Mouse (Mus musculus) embryonic facial prominence, embryonic 13.5 days (tissue): ENCODE data around the gene Galntl6. TPM values are rescaled to one million over a fixed set of nuclear protein-coding genes. Genes with fewer than 3 reads are reported as not detected.
A peak's percentile ranks its signal among the peaks of the same experiment; 100 is the strongest.

Experiments used
- ATAC-seq: fragments of 200-750 bp; cut with Nextera tagmentation; 2 replicates; pipeline ENCODE4 v1.8.0; 2017; ENCODE audit warnings: low read depth; ENCODE audit not compliant: insufficient number of reproducible peaks, insufficient read depth, low FRiP score, low TSS enrichment
- H3K27ac ChIP-seq: fragments of 300-500 bp; sonication (generic); 2 replicates; pipeline ENCODE4 v1.5.1; 2015; ENCODE audit warnings: moderate library complexity, mild to moderate bottlenecking, inconsistent platforms
- H3K27me3 ChIP-seq: fragments of 300-500 bp; sonication (generic); 2 replicates; pipeline ENCODE4 v1.6.1; 2015; ENCODE audit warnings: mild to moderate bottlenecking, inconsistent platforms
- H3K36me3 ChIP-seq: fragments of 300-500 bp; sonication (generic); 2 replicates; pipeline ENCODE4 v1.6.1; 2015; ENCODE audit warnings: mild to moderate bottlenecking, inconsistent platforms
- H3K4me1 ChIP-seq: fragments of 300-500 bp; sonication (generic); 2 replicates; pipeline ENCODE4 v1.6.1; 2015; ENCODE audit warnings: inconsistent platforms
- H3K4me2 ChIP-seq: fragments of 300-500 bp; sonication (generic); 2 replicates; pipeline ENCODE4 v1.6.1; 2015; ENCODE audit warnings: moderate library complexity, mild to moderate bottlenecking, inconsistent platforms
- H3K4me3 ChIP-seq: fragments of 300-500 bp; sonication (generic); 2 replicates; pipeline ENCODE4 v1.5.1; 2015; ENCODE audit warnings: mild to moderate bottlenecking, inconsistent platforms
- H3K9ac ChIP-seq: fragments of 300-500 bp; sonication (generic); 2 replicates; pipeline ENCODE4 v1.6.1; 2015; ENCODE audit warnings: mild to moderate bottlenecking, inconsistent platforms
- H3K9me3 ChIP-seq: fragments of 300-500 bp; sonication (generic); 2 replicates; pipeline ENCODE4 v1.6.1; 2016; ENCODE audit warnings: inconsistent platforms
- WGBS: fragments of 180-500 bp; shearing (Covaris S2); methylation state at CpG from one replicate; pipeline ENCODE4 v1.1.7; 2015; ENCODE audit warnings: mixed read lengths; 5-methylcytosine and 5-hydroxymethylcytosine counted together
- polyA plus RNA-seq: library from polyadenylated mRNA; unstranded; fragments of >200 nt; fragmentation: Nextera tagmentation; extraction: Ambion mirVana; gene quantifications from 2 replicates; pipeline ENCODE4 v1.2.1, GENCODE M21; 2015

The Galntl6 gene
- polyA plus RNA-seq, 1 experiment from 2014 or later, result 2.1 TPM

DNA sequence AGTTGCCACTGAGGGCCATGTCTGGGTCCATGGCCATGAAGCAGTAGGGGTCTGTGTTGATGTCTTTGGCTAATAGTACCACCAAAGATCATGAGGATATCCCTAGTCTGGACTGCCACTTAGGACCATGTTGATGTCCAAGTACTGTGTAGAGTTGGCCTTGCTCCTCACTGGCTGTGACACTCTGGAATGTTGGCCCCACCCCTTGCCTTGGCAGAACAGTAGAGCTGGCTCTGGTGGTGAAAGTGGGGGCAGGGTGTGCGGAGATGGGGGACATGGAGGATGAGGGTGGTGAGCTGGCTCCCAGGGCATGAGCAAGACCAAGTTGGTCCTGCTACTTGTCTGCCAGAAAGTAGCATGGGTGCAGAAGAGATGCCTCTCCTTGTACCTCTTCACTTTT, 887.3 kb downstream of the Galntl6 start:
- Histone ChIP-seq H3K9ac (no peak overlapping the region), H3K27me3 (no peaks in the 10 kb centered on the region), H3K36me3 (no peaks in the 10 kb centered on the region), H3K4me2 (no peak overlapping the region), H3K27ac (no peak overlapping the region), H3K4me3 (no peak overlapping the region), H3K4me1 (no peaks in the 10 kb centered on the region), H3K9me3 (no peaks in the 10 kb centered on the region)
- 85% methylated on average over 1 of the region's 1 CpGs for WGBS
- no peak for ATAC-seq

DNA sequence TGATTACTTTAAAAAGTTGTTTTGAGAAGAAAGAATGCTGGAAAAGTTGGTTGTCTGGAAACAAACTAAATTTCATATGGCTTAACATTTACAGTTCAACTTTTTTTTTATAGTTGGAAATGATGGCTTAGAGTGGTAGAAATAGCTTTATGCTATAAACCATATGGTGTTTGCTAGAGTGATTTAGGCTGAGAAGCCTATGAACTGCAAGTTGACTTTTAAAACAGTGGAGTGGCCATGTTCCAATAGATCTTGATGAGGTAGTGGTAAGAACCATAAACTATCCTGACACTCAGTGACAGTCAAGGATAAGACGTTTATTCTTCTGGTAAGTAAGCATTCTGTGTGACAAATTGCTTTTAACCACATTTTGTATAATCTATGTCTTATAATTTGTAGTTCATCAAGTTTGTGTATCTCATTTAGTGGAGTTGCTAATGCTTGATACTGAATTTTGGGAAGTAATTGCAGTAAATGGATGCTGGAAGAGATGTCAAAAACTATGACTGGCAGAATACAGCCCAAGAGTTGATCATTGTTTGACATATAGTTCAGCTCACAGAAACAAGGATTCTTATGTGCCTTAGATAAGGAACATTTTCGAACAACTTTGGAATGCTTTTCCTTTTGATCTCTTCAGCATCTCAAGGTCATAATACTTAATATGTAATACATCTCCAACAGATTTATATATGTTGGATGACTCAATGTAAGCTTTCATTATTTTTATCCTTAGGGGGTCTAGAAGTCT, 888.8 kb downstream of the Galntl6 start:
- no peak overlapping the region for H3K27ac ChIP-seq
- H3K9me3 ChIP-seq, result no peaks in the 10 kb centered on the region
- no peak overlapping the region for H3K4me2 ChIP-seq
- H3K27me3 ChIP-seq, result no peaks in the 10 kb centered on the region
- no peaks in the 10 kb centered on the region for H3K36me3 ChIP-seq
- WGBS, result 72% methylated on average over 2 of the region's 2 CpGs
- no peak overlapping the region for H3K9ac ChIP-seq
- H3K4me1 ChIP-seq, result no peaks in the 10 kb centered on the region
- no peak for ATAC-seq
- H3K4me3 ChIP-seq, result no peak overlapping the region

DNA sequence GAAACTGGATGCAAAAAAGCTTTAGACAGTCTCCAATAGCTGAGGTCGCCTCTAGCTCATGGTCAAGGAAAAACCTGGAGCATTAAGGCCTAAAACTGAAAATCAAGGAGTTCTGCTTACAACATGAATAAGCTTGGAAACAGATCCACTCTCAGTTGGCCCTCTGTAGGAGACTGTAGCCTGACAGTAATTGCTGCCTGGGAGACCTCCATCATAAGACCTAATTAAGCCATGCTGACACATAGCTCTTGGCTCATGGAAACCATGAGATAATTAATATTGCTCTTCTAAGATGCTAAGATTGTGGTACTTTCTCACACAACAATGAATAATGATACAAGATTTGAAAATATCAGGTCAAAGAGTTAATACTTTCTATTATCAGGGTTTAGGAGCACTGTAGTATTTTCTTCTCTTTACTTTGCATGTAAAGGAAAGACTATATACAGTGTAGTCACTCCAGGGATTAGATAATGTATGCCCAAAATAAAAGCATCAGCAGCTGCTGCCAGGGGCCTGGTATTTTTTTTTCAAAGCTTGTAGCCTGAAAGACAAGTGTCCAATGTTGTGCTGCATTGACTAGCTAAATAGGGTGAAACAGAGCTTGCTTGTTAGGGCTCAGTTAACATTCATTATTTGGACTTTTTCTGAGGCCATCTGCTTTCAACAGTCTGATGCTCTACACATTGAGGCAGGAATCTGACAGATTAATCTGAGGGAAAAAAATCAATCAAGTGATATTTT, 922.8 kb downstream of the Galntl6 start:
- WGBS, result 78% methylated on average over 1 of the region's 1 CpGs
- Histone ChIP-seq H3K4me2 (no peak overlapping the region), H3K4me1 (no peaks in the 10 kb centered on the region), H3K4me3 (no peak overlapping the region), H3K27me3 (no peaks in the 10 kb centered on the region), H3K36me3 (no peaks in the 10 kb centered on the region), H3K9ac (no peak overlapping the region), H3K9me3 (no peaks in the 10 kb centered on the region), H3K27ac (no peak overlapping the region)
- no peak for ATAC-seq

DNA sequence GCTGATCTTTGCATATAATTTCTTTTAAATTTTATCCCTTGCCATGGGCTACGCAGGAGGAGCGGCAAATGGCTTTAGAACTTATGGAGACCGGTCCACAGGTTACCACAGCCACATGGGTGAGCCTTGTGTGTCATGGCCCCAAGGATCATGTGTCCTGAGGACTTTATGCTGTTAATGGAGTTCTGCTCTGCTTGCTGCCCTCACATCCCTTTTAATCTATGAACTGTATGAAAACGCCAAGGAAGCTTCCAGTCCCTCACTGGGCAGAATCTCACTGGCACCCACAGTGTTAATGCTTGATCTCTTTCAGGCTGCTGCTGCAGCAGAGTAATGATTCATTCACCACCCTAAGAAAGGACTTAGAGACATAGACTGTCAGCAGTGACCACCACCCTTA, 935.1 kb downstream of the Galntl6 start:
- Histone ChIP-seq H3K36me3 (no peaks in the 10 kb centered on the region), H3K4me1 (no peaks in the 10 kb centered on the region), H3K27me3 (no peaks in the 10 kb centered on the region), H3K4me3 (no peak overlapping the region), H3K27ac (no peak overlapping the region), H3K9me3 (no peaks in the 10 kb centered on the region), H3K4me2 (no peak overlapping the region), H3K9ac (no peak overlapping the region)
- 78% methylated on average over 4 of the region's 4 CpGs for WGBS
- no peak for ATAC-seq

DNA sequence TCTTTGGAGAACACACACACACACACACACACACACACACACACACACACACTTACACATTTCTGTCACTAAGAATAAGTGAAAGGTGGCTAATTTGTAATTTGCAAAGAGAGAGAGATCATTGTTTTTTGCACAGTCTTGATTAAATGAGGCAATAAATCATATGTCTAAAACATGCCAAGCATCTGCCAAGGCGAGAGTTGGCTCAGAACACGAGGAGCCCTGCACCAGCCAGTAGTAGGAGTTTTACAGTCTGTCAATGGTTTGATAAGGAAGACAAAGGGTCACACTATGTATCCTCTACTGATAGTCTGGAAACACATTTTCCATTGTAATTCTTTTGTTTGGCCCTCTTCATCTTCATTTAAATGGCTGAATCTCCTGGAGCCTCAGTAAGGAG, 938.3 kb downstream of the Galntl6 start:
- Histone ChIP-seq H3K4me1 (no peaks in the 10 kb centered on the region), H3K9ac (no peak overlapping the region), H3K27ac (no peak overlapping the region), H3K9me3 (no peaks in the 10 kb centered on the region), H3K36me3 (no peaks in the 10 kb centered on the region), H3K4me2 (no peak overlapping the region), H3K27me3 (no peaks in the 10 kb centered on the region), H3K4me3 (no peak overlapping the region)
- 77% methylated on average over 2 of the region's 2 CpGs for WGBS
- ATAC-seq, result no peak

DNA sequence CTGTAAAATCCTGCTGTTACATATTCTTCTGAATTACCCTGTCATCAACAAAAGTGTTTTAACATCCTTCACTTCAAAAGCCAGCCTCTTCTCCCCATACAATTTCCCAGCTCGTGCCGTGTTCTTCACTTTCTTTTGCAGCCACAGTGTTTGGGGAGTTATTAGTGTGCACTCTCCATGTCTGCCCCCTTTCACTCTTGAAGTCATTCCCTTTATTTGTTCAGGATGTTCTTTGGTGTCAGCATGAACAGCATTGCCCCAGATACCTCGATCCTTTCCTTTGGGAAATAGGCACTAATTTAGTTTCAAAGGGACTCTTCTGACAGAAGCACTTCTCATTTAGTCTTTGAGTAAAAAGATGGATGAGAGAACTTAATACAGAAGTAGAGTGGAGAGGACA, 939.6 kb downstream of the Galntl6 start:
- no peaks in the 10 kb centered on the region for H3K27me3 ChIP-seq
- H3K9me3 ChIP-seq, result no peaks in the 10 kb centered on the region
- no peak overlapping the region for H3K4me2 ChIP-seq
- H3K9ac ChIP-seq, result no peak overlapping the region
- ATAC-seq, result no peak
- 36% methylated on average over 3 of the region's 3 CpGs for WGBS
- H3K36me3 ChIP-seq, result no peaks in the 10 kb centered on the region
- no peak overlapping the region for H3K4me3 ChIP-seq
- no peaks in the 10 kb centered on the region for H3K4me1 ChIP-seq
- H3K27ac ChIP-seq, result no peak overlapping the region

DNA sequence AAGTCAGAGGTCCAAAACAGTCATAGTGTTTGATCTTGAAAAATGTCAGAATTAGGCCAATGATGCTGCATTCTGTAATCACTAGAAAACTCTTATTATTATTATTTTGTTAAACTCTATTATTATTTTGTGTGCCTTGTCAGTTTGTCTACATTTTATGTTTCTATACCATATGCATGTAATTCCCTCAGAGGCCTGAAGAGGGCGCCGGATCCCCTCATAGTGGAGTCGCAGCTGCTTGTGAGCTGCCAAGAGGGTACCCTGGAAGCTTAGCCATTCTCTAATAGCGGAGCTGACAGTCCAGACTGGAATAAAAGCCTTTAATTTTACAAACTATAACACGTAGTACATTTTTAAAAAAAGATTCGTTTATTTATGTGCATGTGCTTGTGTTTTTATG, 945.8 kb downstream of the Galntl6 start:
- Histone ChIP-seq H3K27ac (no peak overlapping the region), H3K36me3 (no peaks in the 10 kb centered on the region), H3K9me3 (no peaks in the 10 kb centered on the region), H3K4me2 (no peak overlapping the region), H3K4me3 (no peak overlapping the region), H3K4me1 (peaks cover 9% of the 10 kb centered on the region), H3K27me3 (no peaks in the 10 kb centered on the region), H3K9ac (no peak overlapping the region)
- no peak for ATAC-seq
- 21% methylated on average over 6 of the region's 6 CpGs for WGBS

DNA sequence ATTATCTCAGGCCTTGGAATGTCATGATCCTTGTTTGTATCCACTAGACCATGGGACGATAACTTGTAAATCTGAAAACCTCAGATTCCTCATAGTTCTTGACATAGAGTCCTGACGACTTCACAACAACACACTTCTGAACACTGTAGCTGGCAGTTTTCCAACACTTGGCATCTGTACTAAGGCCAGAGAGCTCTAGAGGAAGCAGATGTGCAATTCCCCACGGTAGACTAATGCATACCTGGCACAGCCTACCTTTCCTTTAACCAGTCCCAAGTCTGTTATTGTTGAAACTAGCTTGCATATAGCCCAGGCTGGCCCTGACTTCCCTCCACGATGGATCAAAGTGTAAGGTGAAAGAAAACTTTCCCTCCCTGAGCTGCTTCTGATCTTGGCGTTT, 946.9 kb downstream of the Galntl6 start:
- no peaks in the 10 kb centered on the region for H3K36me3 ChIP-seq
- H3K9ac ChIP-seq, result no peak overlapping the region
- 0 out of 2 replicates have a peak, but pooled peaks have one; percentile 32 for ATAC-seq
- 24% methylated on average over 5 of the region's 5 CpGs for WGBS
- H3K27ac ChIP-seq, result no peak overlapping the region
- no peaks in the 10 kb centered on the region for H3K9me3 ChIP-seq
- no peaks in the 10 kb centered on the region for H3K27me3 ChIP-seq
- H3K4me3 ChIP-seq, result no peak overlapping the region
- H3K4me2 ChIP-seq, result no peak overlapping the region
- H3K4me1 ChIP-seq, result peaks cover 9% of the 10 kb centered on the region

DNA sequence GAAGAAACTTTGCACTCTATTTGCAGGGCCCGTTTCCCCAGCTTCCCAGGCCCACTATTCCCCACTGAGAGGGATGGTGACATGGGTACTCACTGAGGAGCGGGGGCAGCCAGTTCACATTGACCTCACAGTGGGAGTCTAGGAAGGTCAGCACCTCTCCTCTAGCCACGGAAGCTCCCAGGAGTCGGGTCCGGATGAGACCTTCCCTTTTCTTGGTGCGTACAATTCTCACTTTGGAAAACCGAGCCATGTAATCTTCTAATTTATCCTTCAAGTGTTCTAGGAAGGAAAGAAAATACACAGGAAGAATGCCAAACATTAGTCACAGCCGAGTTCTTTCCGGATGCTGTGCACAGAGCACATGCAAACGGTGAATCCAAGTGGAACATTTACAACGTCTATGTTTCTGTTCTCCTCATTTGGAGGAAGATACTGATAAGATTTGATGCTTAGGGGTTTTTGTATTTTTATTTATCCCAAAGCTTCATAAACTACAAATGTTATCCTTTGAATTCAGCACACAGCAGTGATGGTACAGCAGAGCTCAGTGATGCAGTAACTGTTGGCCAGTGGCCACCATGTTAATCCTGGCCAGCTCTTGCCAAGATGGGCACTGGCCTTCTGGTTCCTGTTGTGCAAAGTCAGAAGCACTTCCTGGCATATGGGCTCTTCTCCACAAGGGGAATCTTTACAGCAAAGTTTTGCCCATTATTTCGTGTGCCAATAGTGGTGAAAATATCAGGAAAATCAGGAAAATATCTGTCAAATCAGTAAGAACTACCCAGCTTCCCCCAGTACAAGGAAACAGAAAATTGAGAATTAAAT, 949.9 kb downstream of the Galntl6 start:
- H3K4me1 ChIP-seq, result peaks cover 16% of the 10 kb centered on the region
- no peaks in the 10 kb centered on the region for H3K27me3 ChIP-seq
- H3K27ac ChIP-seq, result no peak overlapping the region
- H3K4me3 ChIP-seq, result no peak overlapping the region
- no peak overlapping the region for H3K4me2 ChIP-seq
- 27% methylated on average over 12 of the region's 12 CpGs for WGBS
- ATAC-seq, result no peak
- H3K36me3 ChIP-seq, result no peaks in the 10 kb centered on the region
- no peak overlapping the region for H3K9ac ChIP-seq
- H3K9me3 ChIP-seq, result no peaks in the 10 kb centered on the region

DNA sequence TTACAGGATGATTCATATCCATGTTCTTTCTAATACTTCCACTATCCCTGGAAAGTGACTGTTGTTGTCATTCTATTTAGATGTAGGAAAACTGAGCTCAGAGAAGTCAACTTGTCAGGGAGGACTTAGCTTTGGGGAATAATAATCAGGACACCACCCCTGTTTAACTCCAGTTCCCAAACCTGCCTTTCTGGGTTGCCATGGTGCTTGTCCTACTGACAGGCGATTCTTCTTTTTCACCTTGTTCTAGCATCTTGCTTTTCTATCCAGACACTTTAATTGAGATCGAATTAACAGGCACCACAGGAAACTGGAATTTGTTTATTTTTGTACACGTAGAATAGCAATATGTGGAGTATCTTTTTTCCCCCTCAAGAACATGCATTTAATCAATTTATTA, 953.3 kb downstream of the Galntl6 start:
- 61% methylated on average over 3 of the region's 3 CpGs for WGBS
- ATAC-seq, result no peak

DNA sequence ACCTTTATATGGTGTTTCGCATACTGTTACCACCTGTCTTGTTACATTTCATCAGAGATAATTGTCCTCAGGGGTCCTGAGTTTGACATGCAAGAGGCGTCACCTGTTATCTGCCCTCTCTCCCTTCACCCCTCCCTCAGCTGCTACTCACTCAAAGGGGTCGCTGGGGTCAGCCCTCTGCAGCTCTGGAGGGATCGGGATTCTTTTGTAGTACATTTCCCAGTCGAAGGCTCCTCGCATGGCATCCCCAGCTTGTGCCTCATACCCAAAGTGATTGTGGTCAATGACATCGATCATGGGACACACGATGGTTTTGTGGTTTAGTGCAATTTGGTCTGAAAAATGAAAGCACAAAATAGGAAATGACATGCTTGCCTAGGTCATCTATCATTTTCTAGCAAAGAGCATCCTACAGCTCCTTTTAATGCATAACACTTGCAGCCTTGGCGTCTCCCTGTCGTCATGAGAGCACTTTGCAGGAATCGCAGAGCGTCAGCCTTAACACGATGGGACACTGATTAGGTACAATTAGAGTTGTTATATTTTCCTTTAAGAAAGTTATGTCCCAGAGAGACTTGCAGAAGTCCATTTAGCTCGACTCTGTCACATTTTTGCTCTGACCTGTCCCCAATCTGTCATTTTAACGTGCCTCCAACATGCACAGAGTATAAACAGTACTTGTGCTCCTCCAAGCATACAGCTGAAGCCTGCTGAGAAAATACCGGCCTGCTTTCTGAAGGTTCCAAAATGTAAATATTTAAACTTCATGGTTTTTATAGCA, 954.1 kb downstream of the Galntl6 start:
- H3K4me1 ChIP-seq, result peaks cover 10% of the 10 kb centered on the region
- no peaks in the 10 kb centered on the region for H3K36me3 ChIP-seq
- peak overlapping the region; percentile 27; the same call in 1 of the 2 replicates for H3K9ac ChIP-seq
- no peak overlapping the region for H3K4me3 ChIP-seq
- H3K9me3 ChIP-seq, result no peaks in the 10 kb centered on the region
- no peak overlapping the region for H3K4me2 ChIP-seq
- H3K27ac ChIP-seq, result no peak overlapping the region
- no peaks in the 10 kb centered on the region for H3K27me3 ChIP-seq
- ATAC-seq, result no peak
- 25% methylated on average over 16 of the region's 16 CpGs for WGBS

More for the DNA sequence above, 953.3 kb downstream of the Galntl6 start:
- Histone ChIP-seq H3K27ac (no peak overlapping the region), H3K27me3 (no peaks in the 10 kb centered on the region), H3K36me3 (no peaks in the 10 kb centered on the region), H3K4me2 (no peak overlapping the region), H3K9ac (no peak overlapping the region), H3K9me3 (no peaks in the 10 kb centered on the region), H3K4me1 (peaks cover 10% of the 10 kb centered on the region), H3K4me3 (no peak overlapping the region)
